Mouse (Mus musculus): Measurements from ENCODE around the gene Adora2b. TPM values are rescaled to one million over a fixed set of nuclear protein-coding genes. Genes with fewer than 3 reads are reported as not detected.

Gene Adora2b
- total RNA-seq (2012; rRNA removed) (1.7 and 2.2 TPM in 2 replicates), polyA plus RNA-seq (2012; ENCODE audit: insufficient read depth in 1 of 2, insufficient read length in 2 of 2, low read depth in 1 of 2, low replicate concordance in 2 of 2, missing spikeins in 1 of 2) (1 to 10 TPM in 1 of 2 experiments, not detected in 1; 3.2 TPM)

GRCm38 (mm10) chr11:62248401-62249244 lies at the start of gene Adora2b:
Gene Adora2b (plus strand): TSS chr11:62248984.
- peak within 1 kb of the TSS; percentile 76 to 79 for H3K4me3 ChIP-seq (ENCODE audit: control insufficient read depth in 1 of 2, insufficient read depth in 1 of 2, low read depth in 2 of 2, low read length in 2 of 2)
- H3K27ac ChIP-seq (ENCODE audit: control insufficient read depth, low read depth, low read length): no peak within 1 kb of the TSS
- DNase-seq (ENCODE audit: low read depth, low spot score): peak; percentile 86
- H3K9me3 ChIP-seq (replicated peaks; ENCODE audit: insufficient read depth, low read length): no peaks in the 10 kb centered on the region
- TF ChIP-seq ETS1 (IDR thresholded peaks at IDR 0.05; ENCODE audit: low read depth, low read length) (0 out of 2 replicates have a peak, but pooled peaks have one; percentile 5), GATA1 (IDR thresholded peaks at IDR 0.05; ENCODE audit: low read depth, low read length) (no peak), NELFE (IDR thresholded peaks at IDR 0.05; ENCODE audit: low read depth, low read length) (peak; percentile 31), MAFK (IDR thresholded peaks at IDR 0.05; ENCODE audit: borderline replicate concordance, low read depth, low read length) (no peak), NRF1 (IDR thresholded peaks at IDR 0.05; ENCODE audit: insufficient read depth, low read depth, low read length, poor library complexity, severe bottlenecking) (0 out of 2 replicates have a peak, but pooled peaks have one; percentile 8), POLR2A (IDR thresholded peaks at IDR 0.05; ENCODE audit: control insufficient read depth in 1 of 2, insufficient read depth in 1 of 2, low read depth in 1 of 2, low read length in 2 of 2, poor library complexity in 1 of 2) (peak; percentile 48 to 71; a peak in 3 of 4 replicates), MAZ (IDR thresholded peaks at IDR 0.05; ENCODE audit: low read depth, low read length) (0 out of 2 replicates have a peak, but pooled peaks have one; percentile 39), MAX (IDR thresholded peaks at IDR 0.05; ENCODE audit: low read length) (peak; percentile 77), MYC (IDR thresholded peaks at IDR 0.05; ENCODE audit: low read depth, low read length) (no peak), ZKSCAN1 (IDR thresholded peaks at IDR 0.05; ENCODE audit: low read depth, low read length) (0 out of 2 replicates have a peak, but pooled peaks have one; percentile 7), TCF12 (IDR thresholded peaks at IDR 0.05; ENCODE audit: low read depth, low read length) (no peak)
- peaks cover 0 to 13% of the 10 kb centered on the region in 2 experiments; a peak in 2 of 4 replicates for H3K36me3 ChIP-seq (ENCODE audit: control insufficient read depth in 1 of 2, insufficient read depth in 2 of 2, low read length in 2 of 2)
- H3K9ac ChIP-seq (ENCODE audit: control insufficient read depth, low read depth, low read length, poor library complexity, severe bottlenecking): peak within 1 kb of the TSS; percentile 71
- H3K79me2 ChIP-seq (ENCODE audit: control insufficient read depth, insufficient read depth, low read length, poor library complexity): no peaks in the 10 kb centered on the region
- H3K4me1 ChIP-seq (ENCODE audit: control insufficient read depth in 1 of 2, insufficient read depth in 2 of 2, low read length in 2 of 2): peaks cover 0 to 16% of the 10 kb centered on the region in 2 experiments; a peak in 3 of 4 replicates
- no peaks in the 10 kb centered on the region for H3K27me3 ChIP-seq (ENCODE audit: control insufficient read depth in 1 of 2, insufficient read depth in 2 of 2, low read length in 2 of 2)

- no peak for DNase-seq (ENCODE audit: low read depth, low spot score)
- Histone ChIP-seq H3K4me1 (ENCODE audit: control insufficient read depth in 1 of 2, insufficient read depth in 2 of 2, low read length in 2 of 2) (peaks cover 2 to 5% of the 10 kb centered on the region in 2 experiments; a peak in 2 of 4 replicates), H3K4me3 (ENCODE audit: control insufficient read depth in 1 of 2, insufficient read depth in 1 of 2, low read depth in 2 of 2, low read length in 2 of 2) (no peak overlapping the region), H3K79me2 (ENCODE audit: control insufficient read depth, insufficient read depth, low read length, poor library complexity) (no peaks in the 10 kb centered on the region), H3K9me3 (replicated peaks; ENCODE audit: insufficient read depth, low read length) (no peaks in the 10 kb centered on the region; the same call in 1 of the 2 replicates), H3K27me3 (ENCODE audit: control insufficient read depth in 1 of 2, insufficient read depth in 2 of 2, low read length in 2 of 2) (no peaks in the 10 kb centered on the region), H3K9ac (ENCODE audit: control insufficient read depth, low read depth, low read length, poor library complexity, severe bottlenecking) (no peak overlapping the region), H3K27ac (ENCODE audit: control insufficient read depth, low read depth, low read length) (no peak overlapping the region), H3K36me3 (ENCODE audit: control insufficient read depth in 1 of 2, insufficient read depth in 2 of 2, low read length in 2 of 2) (no peaks in the 10 kb centered on the region)
- TF ChIP-seq TCF12 (IDR thresholded peaks at IDR 0.05; ENCODE audit: low read depth, low read length) (no peak), GATA1 (IDR thresholded peaks at IDR 0.05; ENCODE audit: low read depth, low read length) (0 out of 2 replicates have a peak, but pooled peaks have one; percentile 19)
Observed at GRCm38 (mm10) chr11:62200901-62201512, 47.8 kb upstream of the Adora2b start.
